Mouse (Mus musculus) spleen, adult 2 months (tissue): Measurements from ENCODE around the gene Sgcd.

ENCODE experiments used
- CTCF ChIP-seq: fragments of 200-500 bp; IDR thresholded peaks from 2 replicates; pipeline ENCODE4 v1.5.1; 2011; ENCODE audit warnings: mild to moderate bottlenecking, inconsistent platforms; ENCODE audit not compliant: insufficient read depth, insufficient read length, insufficient replicate concordance; ENCODE audit errors: extremely low read depth
- POLR2A ChIP-seq: fragments of 200-500 bp; IDR thresholded peaks from 2 replicates; pipeline ENCODE4 v1.6.1; 2011; ENCODE audit warnings: low read depth, low read length, inconsistent platforms

DNA sequence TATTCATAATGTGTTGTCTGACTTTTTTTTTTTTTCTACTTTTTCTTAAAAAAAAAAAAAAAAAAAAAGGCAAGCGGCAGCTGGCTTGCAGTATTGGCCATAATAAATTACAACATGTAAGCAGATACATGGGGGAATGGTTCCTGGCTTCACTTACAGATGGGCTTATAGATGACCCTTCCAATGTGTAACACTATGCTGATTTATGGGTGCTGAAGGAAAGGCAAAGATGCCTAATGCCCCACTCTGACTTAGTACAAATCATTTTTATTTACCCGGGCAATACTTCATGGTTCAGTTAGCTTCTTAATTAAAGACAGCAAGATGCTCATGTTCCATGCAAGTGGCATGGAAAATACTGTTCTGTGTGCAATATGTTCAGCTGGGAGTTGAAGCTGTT is 800.2 kb downstream of the Sgcd start:
- TF ChIP-seq CTCF = no peak
- no peak for TF ChIP-seq POLR2A
